Mouse (Mus musculus) MEL (cell line): Measurements from ENCODE around the gene Gpr89.

Experiments
- CTCF ChIP-seq, 3 experiments: IDR thresholded peaks in 2 of 3; conservative IDR thresholded peaks in 1 of 3; 2 replicates each; pipeline ENCODE4 v1.5.1; 2011 to 2012; ENCODE audit warnings: low read length in 3 of 3, low read depth in 2 of 3, mild to moderate bottlenecking in 2 of 3, improper control_type of control experiment in 1 of 3, inconsistent platforms in 1 of 3, mixed read lengths in 1 of 3, moderate library complexity in 1 of 3; ENCODE audit not compliant: control insufficient read depth in 1 of 3, insufficient read depth in 1 of 3, poor library complexity in 1 of 3, severe bottlenecking in 1 of 3
- ELF1 ChIP-seq: IDR thresholded peaks from 2 replicates; pipeline ENCODE4 v1.6.1; 2014; ENCODE audit warnings: low read depth, mild to moderate bottlenecking, inconsistent platforms, low read length, improper control_type of control experiment, moderate library complexity
- MEF2A ChIP-seq: IDR thresholded peaks from 2 replicates; pipeline ENCODE4 v1.6.1; 2014; ENCODE audit warnings: low read depth, mild to moderate bottlenecking, inconsistent platforms, low read length, improper control_type of control experiment; ENCODE audit not compliant: poor library complexity, insufficient replicate concordance, severe bottlenecking; ENCODE audit errors: extremely low read depth
- POLR2A ChIP-seq, 2 experiments: IDR thresholded peaks; 2 replicates each; pipeline ENCODE4 v1.6.1; 2011 to 2012; ENCODE audit warnings: low read length in 2 of 2, mild to moderate bottlenecking in 2 of 2, control low read depth in 1 of 2, improper control_type of control experiment in 1 of 2, low read depth in 1 of 2, moderate library complexity in 1 of 2; ENCODE audit not compliant: control insufficient read depth in 1 of 2, insufficient read depth in 1 of 2, poor library complexity in 1 of 2
- POLR2AphosphoS5 ChIP-seq: IDR thresholded peaks from 2 replicates; pipeline ENCODE4 v1.6.1; 2012; ENCODE audit warnings: low read depth, borderline replicate concordance, mild to moderate bottlenecking, inconsistent platforms, low read length, moderate library complexity, mixed read lengths
- ZC3H11A ChIP-seq: IDR thresholded peaks from 2 replicates; pipeline ENCODE4 v1.6.1; 2012; ENCODE audit warnings: low read depth, mild to moderate bottlenecking, inconsistent platforms, low read length, improper control_type of control experiment
- ZMIZ1 ChIP-seq: IDR thresholded peaks from 2 replicates; pipeline ENCODE4 v1.6.1; 2012; ENCODE audit warnings: low read depth, mild to moderate bottlenecking, inconsistent platforms, low read length, improper control_type of control experiment, moderate library complexity
- ZNF384 ChIP-seq: IDR thresholded peaks from 2 replicates; pipeline ENCODE4 v1.6.1; 2012; ENCODE audit warnings: low read depth, mild to moderate bottlenecking, inconsistent platforms, low read length, improper control_type of control experiment

DNA sequence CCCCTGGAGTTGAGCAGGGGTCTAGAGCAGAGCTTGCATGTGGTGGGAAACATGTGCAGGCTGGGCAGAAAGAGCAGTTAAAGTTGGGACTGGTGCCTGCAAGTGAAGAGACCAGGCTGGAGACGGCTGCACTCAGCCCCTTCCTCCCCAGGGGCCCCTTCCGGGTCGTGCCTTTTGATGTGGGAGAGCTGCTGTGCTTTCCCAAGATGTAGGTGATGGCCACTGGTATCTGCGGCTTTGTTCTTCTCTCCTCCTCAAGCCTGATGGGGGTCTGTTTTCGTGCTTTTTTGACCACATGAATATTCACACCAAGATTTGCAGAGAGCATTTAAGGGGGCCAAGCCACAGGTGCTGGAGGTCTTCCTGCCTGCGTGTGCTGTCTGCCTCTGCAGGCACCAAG lies 57.5 kb downstream of the Gpr89 start:
- TF ChIP-seq POLR2A (IDR thresholded peaks at IDR 0.05; ENCODE audit: control insufficient read depth in 1 of 2, insufficient read depth in 1 of 2, low read depth in 1 of 2, low read length in 2 of 2, poor library complexity in 1 of 2): no peak
- TF ChIP-seq CTCF (IDR thresholded peaks at IDR 0.05 in 2 of 3, conservative IDR thresholded peaks at IDR 0.05 in 1 of 3; ENCODE audit: control insufficient read depth in 1 of 3, insufficient read depth in 1 of 3, low read depth in 2 of 3, low read length in 3 of 3, poor library complexity in 1 of 3, severe bottlenecking in 1 of 3): no peak
- no peak for TF ChIP-seq ELF1
- TF ChIP-seq POLR2AphosphoS5: no peak
- no peak for TF ChIP-seq ZMIZ1
- no peak for TF ChIP-seq ZC3H11A
- no peak for TF ChIP-seq MEF2A
- no peak for TF ChIP-seq ZNF384
